Mouse (Mus musculus): Measurements from ENCODE around the gene Batf3.

The Batf3 gene

GRCm38 (mm10) chr1:191086304-191086878, 11.3 kb upstream of the Batf3 start:
- no peak for DNase-seq (ENCODE audit: low read depth in 2 of 2, low spot score in 2 of 2)

- no peak for DNase-seq (ENCODE audit: low read depth in 2 of 2, low spot score in 2 of 2)
Measured at GRCm38 (mm10) chr1:191086960-191087359, 10.7 kb upstream of the Batf3 start.

GRCm38 (mm10) chr1:191087955-191088354, 9.7 kb upstream of the Batf3 start:
- DNase-seq (ENCODE audit: low read depth in 2 of 2, low spot score in 2 of 2), result no peak

GRCm38 (mm10) chr1:191089355-191089754, 8.3 kb upstream of the Batf3 start:
- DNase-seq (ENCODE audit: low read depth in 2 of 2, low spot score in 2 of 2), result no peak

- no peak for DNase-seq (ENCODE audit: low read depth in 2 of 2, low spot score in 2 of 2)
Measured at GRCm38 (mm10) chr1:191092050-191092449, 5.6 kb upstream of the Batf3 start.

GRCm38 (mm10) chr1:191093578-191093977, 4.1 kb upstream of the Batf3 start:
- no peak for DNase-seq (ENCODE audit: low read depth in 2 of 2, low spot score in 2 of 2)

GRCm38 (mm10) chr1:191095019-191095418, 2.6 kb upstream of the Batf3 start:
- no peak for DNase-seq (ENCODE audit: low read depth in 2 of 2, low spot score in 2 of 2)

GRCm38 (mm10) chr1:191096871-191097681, 571 bp upstream of the Batf3 start:
- no peak for DNase-seq (ENCODE audit: low read depth in 2 of 2, low spot score in 2 of 2)

- no peak for DNase-seq (ENCODE audit: low read depth in 2 of 2, low spot score in 2 of 2)
Measured at GRCm38 (mm10) chr1:191099114-191099513, 1.5 kb downstream of the Batf3 start.

GRCm38 (mm10) chr1:191099772-191100291, 2.2 kb downstream of the Batf3 start:
- no peak for DNase-seq (ENCODE audit: low read depth in 2 of 2, low spot score in 2 of 2)

- no peak for DNase-seq (ENCODE audit: low read depth in 2 of 2, low spot score in 2 of 2)
Measured at GRCm38 (mm10) chr1:191102730-191103370, 5.2 kb downstream of the Batf3 start.

GRCm38 (mm10) chr1:191105246-191105645, 7.6 kb downstream of the Batf3 start:
- DNase-seq (ENCODE audit: low read depth in 2 of 2, low spot score in 2 of 2), result no peak

- DNase-seq (ENCODE audit: low read depth in 2 of 2, low spot score in 2 of 2), result no peak
Measured at GRCm38 (mm10) chr1:191107306-191107705, 9.7 kb downstream of the Batf3 start.

- no peak for DNase-seq (ENCODE audit: low read depth in 2 of 2, low spot score in 2 of 2)
Measured at GRCm38 (mm10) chr1:191109907-191110306, 12.3 kb downstream of the Batf3 start.

- DNase-seq (ENCODE audit: low read depth in 2 of 2, low spot score in 2 of 2), result no peak
Measured at GRCm38 (mm10) chr1:191111146-191111545, 13.5 kb downstream of the Batf3 start.

GRCm38 (mm10) chr1:191114868-191115267, 17.2 kb downstream of the Batf3 start:
- DNase-seq (ENCODE audit: low read depth in 2 of 2, low spot score in 2 of 2), result no peak

GRCm38 (mm10) chr1:191115514-191116238, 18.0 kb downstream of the Batf3 start:
- no peak for DNase-seq (ENCODE audit: low read depth in 2 of 2, low spot score in 2 of 2)

- no peak for DNase-seq (ENCODE audit: low read depth in 2 of 2, low spot score in 2 of 2)
Measured at GRCm38 (mm10) chr1:191122744-191123143, 25.1 kb downstream of the Batf3 start.

GRCm38 (mm10) chr1:191123696-191124095, 26.0 kb downstream of the Batf3 start:
- no peak for DNase-seq (ENCODE audit: low read depth in 2 of 2, low spot score in 2 of 2)

GRCm38 (mm10) chr1:191124288-191124687, 26.6 kb downstream of the Batf3 start:
- DNase-seq (ENCODE audit: low read depth in 2 of 2, low spot score in 2 of 2), result no peak

Measured in CD8-positive naive resting alpha-beta T cell, adult 2 months (primary cell).